Mouse (Mus musculus) testis, adult 2 months (tissue): ENCODE measurements around the gene Ager.

Experiments
- CTCF ChIP-seq: fragments of 200-500 bp; IDR thresholded peaks from 2 replicates; pipeline ENCODE4 v1.5.1; 2012; ENCODE audit warnings: low read depth, mild to moderate bottlenecking, inconsistent platforms, low read length, moderate library complexity; ENCODE audit not compliant: control insufficient read depth, insufficient read depth, insufficient replicate concordance
- POLR2A ChIP-seq: fragments of 200-500 bp; IDR thresholded peaks from 2 replicates; pipeline ENCODE4 v1.6.1; 2012; ENCODE audit warnings: low read depth, mild to moderate bottlenecking, inconsistent platforms, low read length, moderate library complexity; ENCODE audit not compliant: control insufficient read depth

DNA sequence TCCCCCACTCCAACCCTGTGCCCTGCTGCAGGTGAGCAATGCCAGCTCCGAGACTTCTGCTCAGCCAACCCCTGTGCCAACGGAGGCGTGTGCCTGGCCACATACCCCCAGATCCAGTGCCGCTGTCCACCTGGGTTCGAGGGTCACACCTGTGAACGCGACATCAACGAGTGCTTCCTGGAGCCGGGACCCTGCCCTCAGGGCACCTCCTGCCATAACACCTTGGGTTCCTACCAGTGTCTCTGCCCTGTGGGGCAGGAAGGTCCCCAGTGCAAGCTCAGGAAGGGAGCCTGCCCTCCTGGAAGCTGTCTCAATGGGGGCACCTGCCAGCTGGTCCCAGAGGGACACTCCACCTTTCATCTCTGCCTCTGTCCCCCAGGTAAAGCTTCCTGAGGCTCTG, 30.4 kb upstream of the Ager start:
- TF ChIP-seq POLR2A (no peak), CTCF (no peak)
